Mouse (Mus musculus): ENCODE data around the gene Ccdc191. TPM values are rescaled to one million over a fixed set of nuclear protein-coding genes. Genes with fewer than 3 reads are reported as not detected.

Ccdc191 gene
- polyA plus RNA-seq, 1 experiment from 2014 or later: 9.4 TPM

DNA sequence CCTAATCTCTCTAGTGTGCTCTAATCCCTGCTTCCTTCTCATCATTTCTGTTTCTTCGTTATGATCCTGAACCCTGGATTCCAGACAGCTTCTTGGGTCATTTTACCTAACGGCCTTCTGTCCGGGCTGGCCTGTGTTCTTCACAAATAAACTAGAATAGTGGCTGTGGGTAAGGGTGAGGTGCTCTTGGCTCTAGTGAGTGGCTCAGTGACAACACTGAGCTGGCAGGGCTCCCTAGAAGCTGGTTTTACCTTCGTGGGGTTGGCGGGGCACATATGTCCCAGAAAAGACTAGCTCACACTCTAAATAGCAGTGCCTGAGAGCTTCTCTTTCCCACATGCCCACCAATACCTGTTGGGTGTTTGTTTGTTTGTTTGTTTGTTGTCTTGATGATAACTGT is 109.9 kb downstream of the Ccdc191 start:
- H3K27ac ChIP-seq (replicated peaks): no peak overlapping the region
- ATAC-seq (replicated peaks): no peak
- WGBS: 62% methylated on average over 5 of the region's 5 CpGs
- H3K36me3 ChIP-seq: no peaks in the 10 kb centered on the region
- no peak overlapping the region for H3K4me3 ChIP-seq
- no peaks in the 10 kb centered on the region for H3K4me1 ChIP-seq
- no peak overlapping the region for H3K9ac ChIP-seq (replicated peaks)
- H3K4me2 ChIP-seq (replicated peaks): no peak overlapping the region
- H3K9me3 ChIP-seq: no peaks in the 10 kb centered on the region
- H3K27me3 ChIP-seq: no peaks in the 10 kb centered on the region

DNA sequence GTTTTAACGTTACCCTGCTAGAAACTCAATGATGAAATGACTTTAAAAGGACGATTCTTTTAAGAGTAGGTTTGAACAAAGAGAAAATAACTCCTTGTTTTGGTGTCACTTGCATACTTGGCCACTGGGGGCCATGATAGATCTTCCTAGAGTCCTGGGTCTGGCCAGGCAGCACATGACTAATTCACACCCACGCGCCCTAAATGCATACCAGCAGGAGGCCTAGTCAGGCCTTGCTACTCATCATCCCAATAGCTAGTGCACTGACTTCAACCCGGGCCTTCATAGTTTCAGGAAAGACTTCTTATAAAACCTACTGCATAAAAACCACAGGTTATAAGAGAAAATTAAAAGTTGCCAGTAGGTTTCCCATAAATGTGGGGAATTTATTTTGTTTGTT is 112.5 kb downstream of the Ccdc191 start:
- H3K9me3 ChIP-seq: no peaks in the 10 kb centered on the region
- WGBS: 68% methylated on average over 5 of the region's 5 CpGs
- H3K27ac ChIP-seq (replicated peaks): no peak overlapping the region
- no peak overlapping the region for H3K9ac ChIP-seq (replicated peaks)
- no peak for ATAC-seq (replicated peaks)
- H3K4me1 ChIP-seq: no peaks in the 10 kb centered on the region
- no peaks in the 10 kb centered on the region for H3K27me3 ChIP-seq
- H3K4me2 ChIP-seq (replicated peaks): no peak overlapping the region
- H3K36me3 ChIP-seq: no peaks in the 10 kb centered on the region
- no peak overlapping the region for H3K4me3 ChIP-seq

DNA sequence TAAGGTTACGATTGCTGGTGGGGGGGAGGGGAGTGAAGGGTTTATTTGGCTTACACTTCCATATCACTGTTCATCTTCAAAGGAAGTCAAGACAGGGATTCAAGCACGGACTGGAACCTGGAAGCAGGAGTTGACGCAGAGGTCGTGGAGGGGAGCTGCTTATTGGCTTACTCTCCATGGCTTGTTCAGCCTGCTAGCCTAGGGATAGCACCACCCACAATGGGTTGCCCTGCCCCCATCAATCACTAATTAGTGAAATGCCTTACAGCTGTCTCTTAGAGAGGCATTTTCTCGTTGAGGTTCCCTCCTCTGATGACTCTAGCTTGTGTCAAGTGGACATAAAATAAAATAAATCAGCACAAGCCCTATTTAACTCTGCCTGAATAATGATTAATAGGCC is 121.4 kb downstream of the Ccdc191 start:
- Histone ChIP-seq H3K27ac (replicated peaks) (no peak overlapping the region), H3K27me3 (no peaks in the 10 kb centered on the region), H3K4me3 (no peak overlapping the region), H3K9ac (replicated peaks) (no peak overlapping the region), H3K4me1 (no peaks in the 10 kb centered on the region), H3K36me3 (no peaks in the 10 kb centered on the region), H3K9me3 (no peaks in the 10 kb centered on the region), H3K4me2 (replicated peaks) (no peak overlapping the region)
- ATAC-seq (replicated peaks): no peak
- 69% methylated on average over 5 of the region's 5 CpGs for WGBS

Small RNA genes within 50 kb of the gene (microRNA-seq; reads per million reads assigned to microRNA genes)
- not detected for gene Mir3470b

Other genes starting within 250 kb of the Ccdc191 start
- 0.20 TPM in 1 of 2 replicates, not detected in the other for gene Tigit, start 225.7 kb upstream of the Ccdc191 start, polyA plus RNA-seq (2015; fragmentation: Nextera tagmentation; extraction: Ambion mirVana)
- 0.20 TPM in 1 of 2 replicates, not detected in the other for gene Drd3, start 135.8 kb upstream of the Ccdc191 start, polyA plus RNA-seq (2015; fragmentation: Nextera tagmentation; extraction: Ambion mirVana)
- 25.1 and 26.7 TPM in 2 replicates for gene Qtrt2, start 37.0 kb downstream of the Ccdc191 start, polyA plus RNA-seq (2015; fragmentation: Nextera tagmentation; extraction: Ambion mirVana)
- 3.0 and 3.2 TPM in 2 replicates for gene Zdhhc23, start 90.0 kb downstream of the Ccdc191 start, polyA plus RNA-seq (2015; fragmentation: Nextera tagmentation; extraction: Ambion mirVana)
- gene Gramd1c, start 173.5 kb downstream of the Ccdc191 start, polyA plus RNA-seq (2015; fragmentation: Nextera tagmentation; extraction: Ambion mirVana): 2.1 and 4.2 TPM in 2 replicates
- gene Atp6v1a, start 249.9 kb downstream of the Ccdc191 start, polyA plus RNA-seq (2015; fragmentation: Nextera tagmentation; extraction: Ambion mirVana): 91.2 and 107 TPM in 2 replicates